Mouse (Mus musculus) spleen, postnatal 36 days (tissue): ENCODE data around the gene Gfm2.

Experiments
- DNase-seq, 2 experiments: peaks; one replicate each; pipeline ENCODE4 v3.0.0; 2022; ENCODE audit warnings: low spot score in 2 of 2, mixed read lengths in 1 of 2

Gfm2 gene

DNA sequence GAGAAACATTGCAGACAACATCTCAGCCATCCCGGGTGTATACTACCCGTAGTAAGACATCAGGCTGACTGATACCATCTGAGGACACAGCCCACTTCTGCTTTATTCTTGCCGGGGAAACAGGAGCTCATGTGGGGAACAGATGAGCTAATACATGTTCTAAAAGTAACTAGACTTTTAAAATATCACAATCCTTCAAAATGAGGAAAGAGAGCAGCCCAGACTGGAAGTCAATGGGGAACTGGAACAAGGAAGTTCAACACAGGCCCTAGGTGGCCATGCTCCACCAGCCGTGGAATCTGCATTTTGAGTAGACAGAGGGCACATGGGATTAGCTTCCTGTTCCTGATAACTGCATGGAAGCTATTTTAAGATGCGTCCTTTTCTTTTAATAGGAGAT is 50.0 kb downstream of the Gfm2 start:
- peak; percentile 18 to 22 for DNase-seq

DNA sequence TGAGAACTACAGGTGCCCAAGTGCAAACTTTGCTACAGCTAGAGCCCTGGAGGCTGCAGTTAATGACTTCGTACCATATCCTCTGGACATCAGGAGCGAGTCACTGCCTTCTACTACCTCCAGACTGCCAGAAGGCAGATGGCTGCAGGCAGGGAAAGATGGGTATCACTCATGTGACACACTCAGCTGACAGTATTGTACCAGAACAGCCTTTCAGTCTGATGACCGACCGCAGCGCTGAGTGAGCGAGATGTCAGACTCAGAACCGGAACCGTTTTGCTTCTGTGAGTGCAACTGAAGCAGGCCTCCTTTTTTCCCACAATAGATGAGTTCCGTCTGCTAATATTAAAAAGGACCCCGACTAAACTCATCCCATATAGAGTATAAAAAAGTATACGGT is 54.9 kb downstream of the Gfm2 start:
- no peak for DNase-seq

DNA sequence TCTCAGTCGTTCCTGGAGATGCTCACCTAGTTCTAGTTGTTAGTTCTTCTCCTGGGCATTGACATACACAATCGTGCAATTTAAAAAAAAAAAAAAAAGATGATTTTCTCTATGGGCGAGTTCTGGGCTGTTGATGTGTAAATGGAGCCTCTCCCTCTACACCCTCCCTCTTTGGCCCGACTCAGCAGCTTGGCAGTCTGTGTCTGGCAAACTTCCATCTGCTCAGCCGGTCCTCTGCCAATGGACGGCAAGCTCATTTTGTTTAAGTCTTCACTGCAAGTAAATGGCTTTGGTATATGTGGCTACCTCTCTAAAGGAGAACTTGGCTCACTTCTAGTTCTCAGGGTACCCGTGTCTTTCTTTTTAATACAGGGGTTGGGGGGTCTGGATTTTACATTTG is 55.7 kb downstream of the Gfm2 start:
- DNase-seq: no peak

DNA sequence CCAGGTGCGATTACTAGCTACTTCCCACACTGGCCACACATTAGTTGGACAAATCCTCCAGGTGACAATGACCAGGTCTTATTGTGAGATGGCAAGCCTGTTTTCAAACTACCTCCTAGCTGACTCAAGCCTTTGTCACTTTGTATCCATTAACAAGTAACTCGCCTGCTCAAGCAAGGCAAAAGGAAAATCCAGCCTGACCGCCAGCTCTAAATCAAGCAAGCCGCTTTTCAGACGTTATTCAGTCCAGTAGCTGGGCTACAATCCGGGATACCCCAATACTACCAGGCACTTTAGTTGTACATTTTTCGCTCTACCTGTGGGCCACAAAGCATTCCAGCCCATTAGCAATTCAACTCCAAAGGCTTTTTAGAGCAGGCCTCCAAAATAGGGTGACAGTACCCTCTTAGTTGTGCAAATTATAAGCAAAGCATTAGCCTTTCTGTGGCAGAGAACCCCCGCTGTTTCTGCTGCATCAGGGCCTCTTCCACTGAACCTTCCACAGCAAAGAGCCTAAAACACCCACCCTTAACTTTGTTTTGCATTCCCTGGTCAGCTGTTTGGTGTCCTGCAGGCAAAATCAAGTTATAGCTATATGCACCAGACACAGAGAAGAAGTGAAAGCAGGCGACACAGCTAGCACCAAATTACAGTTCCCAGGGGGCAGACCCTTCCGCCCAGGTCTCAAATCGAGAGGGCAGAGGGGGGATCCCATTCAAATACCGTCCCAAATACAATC is 58.6 kb downstream of the Gfm2 start:
- DNase-seq: peak; percentile 70 to 73

DNA sequence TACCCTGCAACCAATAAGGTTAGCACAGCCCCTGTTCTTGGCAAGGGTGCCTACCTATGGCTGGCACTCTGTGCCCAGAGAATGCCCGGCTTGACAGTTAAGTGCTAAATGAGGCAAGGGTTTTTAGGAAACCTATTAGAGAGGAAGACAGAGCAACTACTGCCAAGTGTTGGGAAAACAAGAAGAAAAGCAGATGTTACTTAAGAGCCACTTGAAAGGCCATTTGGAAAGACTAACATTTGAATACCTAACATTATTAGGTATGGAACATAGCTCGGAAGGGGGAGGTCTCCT is 59.1 kb downstream of the Gfm2 start:
- no peak for DNase-seq

DNA sequence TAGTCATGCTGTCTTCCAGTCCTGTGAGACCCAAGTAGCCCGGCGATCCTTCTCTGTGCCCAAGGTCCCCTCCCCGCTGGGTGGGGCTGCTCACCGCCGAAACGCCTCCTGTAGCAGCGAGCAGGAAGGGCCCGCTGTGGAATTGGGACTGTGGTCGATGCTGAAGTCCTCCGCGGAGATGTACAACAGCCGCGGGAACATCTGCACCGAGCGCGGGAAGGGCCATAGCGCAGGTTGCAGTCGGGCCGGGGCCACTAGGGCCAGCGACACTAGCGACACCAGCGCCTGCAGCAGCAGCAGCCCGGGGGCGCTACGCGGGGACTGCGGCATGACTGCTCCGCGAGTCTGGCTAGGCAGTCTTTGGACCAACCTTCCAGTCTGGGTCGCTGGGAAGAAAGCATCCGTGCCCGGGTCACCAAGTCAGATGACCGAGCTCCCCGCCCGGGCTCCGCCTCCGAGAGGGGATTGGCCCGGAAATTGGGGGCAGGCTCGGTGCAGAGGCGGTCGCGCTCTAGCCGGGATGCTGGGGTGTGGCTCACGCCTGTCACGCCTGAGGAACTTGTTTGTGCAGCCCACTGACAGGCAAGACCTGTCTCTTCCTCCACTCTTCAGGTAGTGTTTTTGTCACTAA is 60.3 kb downstream of the Gfm2 start, which contains the start of gene Hexb:
Hexb (minus strand) TSS at position 426 of the 631 bp plus-strand sequence.
- peak; percentile 96 for DNase-seq

DNA sequence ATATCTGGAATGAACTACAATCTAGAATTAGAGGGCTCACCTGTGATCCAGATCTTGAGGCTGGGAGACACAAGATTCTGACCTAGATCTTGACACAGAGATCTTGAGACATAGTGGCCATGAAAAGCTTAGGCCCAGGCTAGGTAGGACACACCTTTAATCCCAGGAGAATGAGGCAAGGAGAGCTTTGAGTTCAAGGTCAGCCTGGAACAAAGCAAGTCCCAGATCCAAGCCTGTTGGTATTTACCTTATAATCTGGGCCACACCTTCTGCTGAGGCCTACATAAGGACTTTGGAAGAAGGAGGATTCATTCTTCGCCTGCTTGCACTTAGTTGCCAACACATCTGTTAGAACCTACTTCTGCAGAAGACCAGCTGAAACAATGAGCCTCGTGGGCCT is 61.4 kb downstream of the Gfm2 start:
- DNase-seq: no peak

DNA sequence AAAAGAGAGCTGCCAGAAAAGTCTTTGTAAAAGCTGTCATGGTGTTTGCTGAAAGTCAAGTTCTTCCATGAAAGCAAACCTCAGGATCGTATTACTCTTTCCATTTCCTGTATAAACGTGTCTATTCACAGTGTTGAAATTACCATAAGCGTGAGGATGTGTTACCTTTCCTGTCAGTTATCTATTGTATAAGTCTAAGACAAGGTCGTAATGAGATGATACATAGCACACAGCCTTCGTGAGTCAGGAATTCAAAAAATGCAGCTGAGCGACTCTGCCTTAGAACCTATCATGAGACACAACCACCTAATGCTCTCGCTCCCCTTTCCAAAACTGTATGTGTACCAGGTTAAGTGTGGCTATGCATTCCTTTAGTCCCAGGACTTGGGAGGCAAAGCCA is 63.3 kb downstream of the Gfm2 start:
- DNase-seq: no peak

DNA sequence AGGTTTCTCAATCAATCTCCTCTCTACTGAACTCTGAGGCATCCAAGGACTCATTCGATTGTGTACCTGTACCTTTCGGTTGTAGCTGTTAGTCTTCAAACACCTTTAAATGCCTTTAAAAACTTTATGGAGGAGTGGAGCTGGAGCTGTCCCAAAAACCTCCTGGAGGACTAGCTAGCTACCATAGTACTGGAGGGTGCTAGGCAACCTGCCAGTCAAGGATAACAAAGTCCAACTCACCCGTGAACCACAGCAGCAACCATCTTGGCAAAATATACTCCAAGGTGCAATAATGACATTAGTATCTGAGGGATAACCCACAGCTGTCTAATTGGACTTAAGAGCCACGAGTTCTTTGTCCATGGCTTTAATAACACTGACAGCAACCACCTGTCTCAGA is 64.2 kb downstream of the Gfm2 start:
- DNase-seq: no peak

DNA sequence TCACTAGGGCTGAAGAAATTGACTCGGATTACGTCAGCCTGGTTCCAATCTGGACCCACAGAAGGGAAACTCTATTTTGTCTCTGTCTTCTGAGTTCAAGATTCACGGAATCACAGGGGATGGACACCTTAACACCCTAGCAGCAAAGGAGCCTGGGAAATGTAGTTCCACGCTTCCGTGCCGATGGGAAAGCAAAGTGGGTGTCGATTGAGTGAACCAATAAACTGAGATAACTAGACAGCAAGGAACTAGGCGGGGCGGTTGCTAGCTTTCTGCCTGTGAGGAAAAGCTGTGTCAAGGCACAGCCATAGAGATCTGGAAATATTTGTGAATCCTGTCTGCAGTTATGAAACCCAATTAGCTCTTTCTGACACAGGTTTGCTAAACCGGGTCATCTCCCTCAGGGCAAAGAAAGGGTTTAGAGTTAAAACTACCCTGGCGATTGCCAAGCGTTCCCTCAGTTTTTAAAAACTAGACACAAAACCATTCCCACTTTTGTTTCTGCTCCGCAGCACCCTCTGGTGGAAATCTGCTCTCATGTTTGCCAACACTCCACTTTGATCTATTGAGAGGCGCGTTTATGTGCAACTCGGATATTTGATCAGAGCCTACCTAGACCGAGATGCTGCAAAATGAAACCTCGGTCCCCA is 67.4 kb downstream of the Gfm2 start:
- peak; percentile 73 to 82 for DNase-seq

DNA sequence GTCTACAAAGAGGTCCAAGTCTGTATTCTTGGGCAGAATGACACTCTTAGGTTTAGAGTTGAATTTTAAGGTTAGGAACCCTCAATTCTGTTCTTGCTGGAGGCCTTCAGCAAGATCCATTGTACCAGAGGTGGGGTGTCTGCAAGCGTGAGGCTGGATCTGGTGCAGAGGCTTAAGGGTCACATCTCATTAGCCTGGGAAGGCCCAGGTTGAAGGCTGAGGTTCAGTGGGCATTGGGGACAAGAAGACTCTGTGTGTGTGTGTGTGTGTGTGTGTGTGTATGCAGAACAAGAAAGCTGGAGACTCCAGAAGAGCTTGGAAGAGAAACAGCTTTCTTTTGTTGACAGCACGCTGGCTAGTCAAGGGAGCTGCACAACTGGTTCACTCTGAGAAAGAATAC is 68.3 kb downstream of the Gfm2 start:
- no peak for DNase-seq

DNA sequence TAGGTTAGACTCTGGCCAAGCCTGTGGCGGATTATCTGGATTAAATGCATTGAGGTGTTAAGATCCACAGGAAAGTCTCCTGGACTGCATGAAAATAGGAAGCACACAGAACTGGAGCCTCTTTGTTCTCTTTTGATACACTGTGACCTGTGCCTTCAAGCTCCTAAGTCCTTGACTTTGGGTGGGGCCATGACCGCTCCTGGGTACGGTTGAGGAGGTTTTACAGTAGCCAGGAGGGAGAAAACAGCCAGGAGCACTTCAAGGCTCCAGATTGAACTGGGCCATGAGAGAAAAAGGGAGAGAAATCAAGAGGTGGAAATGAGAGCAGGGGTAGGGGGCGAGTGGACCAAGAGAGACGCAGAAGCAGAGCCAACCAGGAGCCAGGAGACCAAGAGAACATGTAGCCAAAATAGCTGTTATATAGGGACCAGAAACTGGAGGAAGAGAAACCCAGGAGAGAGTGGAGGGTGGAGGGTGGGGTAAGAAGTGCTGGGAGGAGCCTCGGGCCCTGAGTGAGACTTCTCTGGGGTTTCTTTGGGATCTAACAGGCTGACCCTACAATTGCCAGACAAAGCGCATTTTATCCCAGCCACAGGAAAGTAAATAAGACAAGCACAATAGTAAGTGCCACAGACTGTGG is 69.9 kb downstream of the Gfm2 start:
- DNase-seq: no peak

DNA sequence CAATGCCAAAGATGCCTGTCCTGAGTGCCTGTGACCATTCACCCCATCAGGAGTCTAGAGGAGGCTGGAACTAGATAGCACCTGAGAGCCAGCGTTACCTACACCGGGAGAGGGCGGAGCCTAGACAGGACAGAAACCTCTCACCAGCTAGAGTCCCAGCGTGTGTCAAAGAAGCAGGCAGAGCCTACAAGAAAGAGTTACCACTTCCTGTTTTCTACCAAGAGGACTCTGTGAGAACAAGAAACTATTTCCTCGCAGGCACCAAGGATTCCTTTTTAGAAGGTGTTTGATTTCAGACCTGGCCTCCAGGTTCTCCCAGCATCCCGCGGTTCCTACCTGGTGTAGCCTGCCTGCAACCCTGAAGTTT is 70.4 kb downstream of the Gfm2 start:
- DNase-seq: peak; percentile 73 to 79

DNA sequence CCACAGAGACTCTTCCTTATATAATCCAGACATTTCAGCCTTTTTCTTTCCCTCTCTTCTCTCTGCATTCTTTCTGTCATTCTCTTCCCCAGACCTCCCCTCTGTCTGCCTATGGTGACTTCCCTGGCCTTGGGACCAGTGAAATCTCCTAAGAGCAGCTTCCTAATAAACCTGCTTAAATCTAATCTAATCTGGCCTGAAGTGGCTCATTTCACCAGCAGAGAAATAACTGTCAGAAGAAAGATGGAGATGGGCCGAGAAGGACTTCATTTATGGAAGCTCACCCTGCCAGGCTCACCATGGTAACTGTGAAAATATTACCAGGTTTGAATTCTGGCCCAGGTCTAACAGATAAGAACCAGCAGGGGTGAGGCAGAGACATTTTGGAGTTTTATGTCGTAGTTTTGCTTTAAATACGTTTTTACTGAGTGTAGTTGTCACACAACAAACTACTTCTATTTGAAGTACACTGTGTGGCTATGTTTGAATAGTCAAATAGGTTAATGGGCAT is 70.8 kb downstream of the Gfm2 start:
- no peak for DNase-seq

DNA sequence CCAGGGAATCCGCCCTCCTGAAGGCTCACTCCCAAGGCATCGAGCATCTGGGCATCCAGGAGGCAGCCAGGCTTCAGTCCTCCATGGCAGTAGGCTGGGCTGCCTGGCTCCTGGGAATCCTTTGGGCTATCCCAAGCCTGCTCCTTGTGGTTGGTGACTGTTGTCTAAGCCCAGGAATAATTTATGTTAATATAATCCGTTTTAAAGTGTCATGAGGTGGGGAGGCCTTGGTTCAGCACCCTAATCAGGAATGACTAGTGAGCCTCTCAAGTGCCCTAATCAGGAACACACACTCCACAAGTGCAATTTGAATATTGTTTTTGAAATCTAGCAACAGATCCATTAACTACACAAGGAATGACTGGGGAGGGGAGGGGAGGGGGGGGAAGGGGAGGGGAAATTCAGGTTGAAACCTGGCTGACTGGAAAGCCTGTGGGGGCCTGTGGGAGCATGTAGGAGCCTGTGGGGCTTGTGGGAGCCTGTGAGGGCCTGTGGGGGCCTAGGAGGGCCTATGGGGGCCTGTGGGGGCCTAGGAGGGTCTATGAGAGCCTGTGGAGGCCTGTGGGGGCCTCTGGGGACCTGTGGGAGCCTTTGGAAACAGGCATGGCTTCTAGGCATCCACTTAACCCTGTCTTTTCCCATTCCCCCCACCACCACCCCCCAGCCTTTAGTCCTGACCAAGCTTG is 77.0 kb downstream of the Gfm2 start:
- DNase-seq: no peak

DNA sequence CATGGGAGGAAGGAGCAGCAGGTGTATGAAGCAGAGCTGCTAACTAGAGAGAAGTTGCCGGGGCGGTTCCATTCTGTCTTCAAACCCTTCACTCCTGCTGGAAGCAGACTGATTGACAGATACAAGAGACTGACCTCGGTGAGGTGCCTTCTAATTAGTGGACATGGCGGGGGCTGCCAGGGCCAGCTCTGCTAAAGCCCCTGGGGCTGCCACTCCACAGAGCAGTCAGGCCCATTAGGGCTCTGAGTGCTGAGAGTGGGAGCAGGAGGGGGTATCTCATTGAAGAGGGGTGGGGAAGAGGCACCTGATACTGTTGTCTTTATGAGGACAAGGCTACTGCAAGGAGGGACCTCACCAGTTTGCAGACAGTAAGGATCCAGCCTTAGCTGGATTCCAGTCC is 77.8 kb downstream of the Gfm2 start:
- DNase-seq: no peak

DNA sequence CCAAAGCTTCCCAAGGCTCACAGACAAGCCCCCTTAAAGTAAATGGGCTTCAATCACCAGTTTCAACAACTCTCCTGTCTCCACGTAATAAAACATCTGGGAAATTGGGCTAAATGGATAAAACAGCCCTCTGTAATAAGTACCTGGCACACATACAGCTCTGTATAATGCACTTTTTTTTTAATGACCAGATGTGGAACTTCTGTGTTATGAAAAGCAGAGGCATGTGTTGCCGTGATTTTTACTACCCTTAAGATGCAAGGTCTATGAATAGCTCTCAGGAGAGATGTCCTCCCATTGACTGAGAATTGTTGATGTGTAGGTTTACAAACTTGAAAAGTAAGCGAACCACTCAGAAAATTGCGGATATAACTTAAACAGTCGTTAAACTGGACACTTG is 78.5 kb downstream of the Gfm2 start:
- DNase-seq: no peak

DNA sequence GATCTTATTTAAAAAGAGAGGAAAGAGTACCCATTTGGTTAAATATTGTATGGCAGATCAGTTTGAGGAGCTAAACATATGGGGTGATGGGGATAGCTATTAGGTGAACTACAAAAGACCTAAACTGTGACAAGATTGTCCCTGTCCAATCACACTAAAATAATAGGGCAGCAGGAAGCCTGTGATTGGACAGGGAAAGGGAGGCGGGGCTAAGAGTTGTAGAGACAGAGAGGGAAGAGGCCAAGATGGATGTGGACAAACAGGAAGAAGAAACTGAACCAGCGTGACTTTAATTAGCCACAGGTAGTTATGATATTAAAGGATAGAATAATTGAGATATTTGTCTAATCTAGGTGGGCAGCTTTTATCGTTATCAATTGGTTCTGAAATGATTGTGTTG is 82.3 kb downstream of the Gfm2 start:
- no peak for DNase-seq

DNA sequence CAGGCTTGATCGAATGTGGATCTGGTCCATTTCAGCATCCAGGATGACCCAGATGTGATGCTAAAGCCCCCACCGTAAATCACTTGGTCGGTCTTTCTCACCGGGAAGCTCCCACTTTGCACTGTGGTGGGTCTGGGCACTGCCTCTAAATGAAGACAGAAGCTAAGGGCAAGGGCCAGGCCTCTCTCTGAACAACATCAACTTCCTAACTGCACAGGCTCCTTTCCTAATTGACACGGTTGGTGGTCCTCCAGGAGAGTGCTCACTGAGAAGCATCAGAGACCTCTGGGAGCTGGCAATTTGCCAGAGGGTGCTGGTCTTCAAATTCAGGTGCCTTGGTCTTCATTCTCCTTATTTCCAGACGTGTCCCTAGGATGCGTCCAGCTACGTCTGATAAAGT is 86.1 kb downstream of the Gfm2 start:
- no peak for DNase-seq

DNA sequence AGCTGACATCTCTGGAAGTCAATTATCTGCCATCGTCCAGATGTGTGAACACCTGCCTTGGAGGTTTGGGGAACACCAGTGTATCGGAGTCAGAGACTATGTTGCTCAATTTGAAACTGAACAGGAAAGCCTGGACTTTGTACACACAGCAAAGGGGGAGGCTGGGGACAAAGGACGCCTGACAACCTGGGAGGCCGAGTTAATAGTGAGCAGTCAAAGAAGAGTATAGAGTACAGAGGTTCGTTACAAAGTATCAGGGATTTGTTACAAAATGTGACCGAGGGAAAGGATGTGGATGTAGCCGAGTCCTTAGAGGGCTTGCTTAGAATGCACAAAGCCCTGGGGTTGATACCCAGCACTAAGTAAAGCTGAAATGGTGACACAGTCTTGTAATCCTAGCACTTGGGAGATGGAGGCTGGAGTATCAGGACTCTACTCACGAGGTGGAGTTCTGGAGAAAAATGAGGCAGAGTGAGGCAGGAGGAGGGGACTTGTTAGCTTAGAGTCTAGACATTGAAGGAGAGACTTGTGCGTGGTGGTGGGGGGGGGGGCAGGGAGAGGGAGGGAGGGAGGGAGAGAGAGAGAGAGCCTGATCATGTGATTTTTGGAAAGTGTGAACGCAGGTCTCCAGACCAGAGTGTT is 86.7 kb downstream of the Gfm2 start:
- no peak for DNase-seq

DNA sequence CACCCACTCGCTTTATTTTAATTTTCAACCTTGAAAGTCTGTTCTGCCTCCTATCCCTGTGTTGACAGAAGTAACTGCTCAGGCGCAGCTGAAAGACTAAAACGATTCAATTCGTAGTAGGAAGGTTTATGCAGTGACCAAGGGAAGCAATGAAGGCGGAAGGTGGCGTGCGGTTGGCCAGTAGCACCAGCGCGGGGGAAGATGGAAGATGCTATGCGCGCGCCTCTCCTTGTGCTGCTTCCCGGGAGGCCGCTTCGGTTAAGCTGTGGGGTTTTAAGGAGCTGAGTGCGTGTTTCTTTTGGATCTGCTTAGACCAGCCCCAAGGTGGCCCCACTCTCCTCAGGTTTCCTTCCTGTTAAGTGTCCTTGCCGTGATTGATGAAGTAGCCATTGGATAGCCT is 87.4 kb downstream of the Gfm2 start:
- DNase-seq: no peak

DNA sequence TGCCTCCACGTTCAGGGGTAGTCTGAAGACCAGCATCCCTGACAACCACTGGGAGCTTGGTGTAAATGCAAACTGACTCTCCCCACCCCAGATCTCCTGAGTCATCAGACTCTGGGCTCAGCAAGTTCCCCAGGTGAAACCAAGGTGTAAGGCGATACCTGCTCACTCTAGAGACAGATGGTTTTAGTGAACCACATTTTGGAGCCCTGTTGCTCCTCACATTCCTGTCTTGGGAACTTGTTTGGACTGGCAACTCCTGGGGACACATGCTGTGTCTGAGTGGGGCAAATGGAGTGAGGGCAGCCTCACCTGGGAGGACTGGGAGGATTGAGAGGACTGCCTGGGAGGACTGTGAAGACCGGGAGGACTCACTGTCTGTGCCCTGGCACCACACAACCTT is 90.1 kb downstream of the Gfm2 start:
- no peak for DNase-seq
